Mouse (Mus musculus) liver, postnatal 0 days (tissue): ENCODE results near the gene Tomm22.

ENCODE experiments used
- CTCF ChIP-seq: sonication (generic); IDR thresholded peaks from 2 replicates; pipeline ENCODE4 v1.5.1; 2016; ENCODE audit warnings: antibody characterized with exemption, low read depth
- EP300 ChIP-seq: IDR thresholded peaks from 2 replicates; pipeline ENCODE4 v1.6.1; 2016; ENCODE audit warnings: antibody characterized with exemption, low read depth, mild to moderate bottlenecking

DNA sequence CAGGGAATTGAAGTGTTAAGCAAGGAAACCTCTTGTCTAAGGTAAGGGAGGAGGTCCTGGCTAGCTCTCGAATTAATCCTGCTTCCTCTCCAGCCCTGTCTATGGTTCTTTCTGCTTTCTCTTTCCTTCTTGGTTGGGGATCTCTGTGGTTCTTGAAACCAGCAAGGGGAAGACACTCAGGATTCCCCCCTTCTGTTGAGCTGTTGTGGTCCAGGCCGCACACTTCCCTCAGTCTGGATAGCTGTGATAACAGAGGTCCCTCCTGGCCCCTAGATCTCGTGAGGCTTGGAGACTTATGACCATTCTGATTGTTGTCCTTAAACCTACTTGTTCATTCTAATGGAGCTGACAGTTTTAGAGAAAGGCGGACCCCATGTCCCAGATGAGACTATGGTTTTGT is 23.9 kb downstream of the Tomm22 start:
- no peak for TF ChIP-seq CTCF
- TF ChIP-seq EP300 = peak; percentile 76
